Comparison of ENCODE assay signal across 8 mouse cellular contexts in the genomic region with DNA sequence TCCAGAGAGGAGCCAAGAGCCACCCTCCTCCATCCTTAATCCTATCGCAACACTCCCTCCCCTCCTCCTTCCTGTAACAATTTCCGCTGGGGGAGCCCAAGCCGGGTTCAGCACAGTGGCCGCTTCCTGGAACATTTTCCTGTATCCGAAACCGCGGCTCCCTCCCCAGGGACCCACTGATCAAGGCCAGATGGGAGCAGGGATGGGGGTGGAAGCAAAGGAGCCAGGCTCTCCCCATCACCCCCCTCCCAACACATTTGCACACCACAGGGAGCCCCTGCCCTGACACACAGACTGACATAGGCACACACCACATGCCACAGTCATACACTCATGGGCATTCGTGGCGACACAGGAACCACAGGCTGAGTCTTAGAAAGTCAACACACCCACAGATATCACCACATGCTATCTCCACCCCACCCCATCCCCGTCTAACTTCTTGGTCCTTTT. TPM values are rescaled to one million over a fixed set of nuclear protein-coding genes. Genes with fewer than 3 reads are reported as not detected.
A peak's percentile ranks its signal among the peaks of the same experiment; 100 is the strongest.
DNase-seq lines count a peak whose midpoint lies in the region; ATAC-seq and TF ChIP-seq lines count a peak whose summit lies in the region.

No protein-coding gene starts in this region.

- DNase-seq in forebrain, embryonic 11.5 days (ENCODE audit: low spot score), result peak; percentile 63
- DNase-seq in kidney, postnatal 0 days (ENCODE audit: low spot score), result peak; percentile 93
- peak; percentile 75 for DNase-seq in lung, postnatal 36 days
- no peak for DNase-seq in right cerebral cortex, postnatal 14 days

- 0 out of 2 replicates have a peak overlapping the region, but pooled peaks have one; percentile 5 for H3K4me2 ChIP-seq in forebrain, embryonic 11.5 days (ENCODE audit: low read depth, low read length, severe bottlenecking)
- no peak overlapping the region for H3K4me2 ChIP-seq in forebrain, embryonic 16.5 days (ENCODE audit: low read length)
- peak overlapping the region; percentile 93 for H3K4me2 ChIP-seq in embryonic facial prominence, embryonic 15.5 days (replicated peaks)
- peak overlapping the region; percentile 99 for H3K4me2 ChIP-seq in heart, embryonic 16.5 days (ENCODE audit: low read depth, low read length)
- peak overlapping the region; percentile 95 for H3K4me2 ChIP-seq in kidney, postnatal 0 days (ENCODE audit: low read length)

- H3K4me3 ChIP-seq in forebrain, embryonic 11.5 days (ENCODE audit: low read depth, low read length), result no peak overlapping the region
- no peak overlapping the region for H3K4me3 ChIP-seq in forebrain, embryonic 16.5 days (replicated peaks; ENCODE audit: low read length)
- H3K4me3 ChIP-seq in embryonic facial prominence, embryonic 15.5 days (replicated peaks), result peak overlapping the region; percentile 59
- H3K4me3 ChIP-seq in heart, embryonic 16.5 days (ENCODE audit: low read length), result 0 out of 2 replicates have a peak overlapping the region, but pooled peaks have one; percentile 73
- H3K4me3 ChIP-seq in kidney, postnatal 0 days (replicated peaks; ENCODE audit: low read depth, low read length), result no peak overlapping the region
- H3K4me3 ChIP-seq in testis, adult 2 months (ENCODE audit: control insufficient read depth, low read depth, low read length), result no peak overlapping the region

- H3K4me1 ChIP-seq in forebrain, embryonic 11.5 days (replicated peaks; ENCODE audit: control insufficient read depth, insufficient read depth, low read length), result peaks cover 7% of the 10 kb centered on the region
- H3K4me1 ChIP-seq in forebrain, embryonic 16.5 days (replicated peaks; ENCODE audit: control insufficient read depth, insufficient read depth, low read length), result peaks cover 16% of the 10 kb centered on the region
- peaks cover 16% of the 10 kb centered on the region for H3K4me1 ChIP-seq in embryonic facial prominence, embryonic 15.5 days
- peaks cover 12% of the 10 kb centered on the region for H3K4me1 ChIP-seq in heart, embryonic 16.5 days (ENCODE audit: control insufficient read depth, insufficient read depth, low read length)
- 0 out of 2 replicates have a peak, but pooled peaks cover 4% of the 10 kb centered on the region for H3K4me1 ChIP-seq in kidney, postnatal 0 days (replicated peaks; ENCODE audit: insufficient read depth, low read length)
- H3K4me1 ChIP-seq in testis, adult 2 months (ENCODE audit: control insufficient read depth, insufficient read depth, low read length), result peaks cover 10% of the 10 kb centered on the region

- H3K27ac ChIP-seq in forebrain, embryonic 11.5 days (ENCODE audit: low read depth, low read length), result no peak overlapping the region
- no peak overlapping the region for H3K27ac ChIP-seq in forebrain, embryonic 16.5 days (ENCODE audit: low read length)
- H3K27ac ChIP-seq in embryonic facial prominence, embryonic 15.5 days (replicated peaks), result peak overlapping the region; percentile 90
- H3K27ac ChIP-seq in heart, embryonic 16.5 days (ENCODE audit: low read length), result peak overlapping the region; percentile 68
- peak overlapping the region; percentile 73 for H3K27ac ChIP-seq in kidney, postnatal 0 days
- H3K27ac ChIP-seq in testis, adult 2 months (ENCODE audit: control insufficient read depth, insufficient read depth, low read depth, low read length), result peak overlapping the region; percentile 34

- H3K27me3 ChIP-seq in forebrain, embryonic 11.5 days (ENCODE audit: control insufficient read depth, insufficient read depth, low read length), result no peaks in the 10 kb centered on the region
- 0 out of 2 replicates have a peak, but pooled peaks cover 6% of the 10 kb centered on the region for H3K27me3 ChIP-seq in forebrain, embryonic 16.5 days (replicated peaks; ENCODE audit: control insufficient read depth, insufficient read depth, low read length)
- no peaks in the 10 kb centered on the region for H3K27me3 ChIP-seq in embryonic facial prominence, embryonic 15.5 days
- no peaks in the 10 kb centered on the region for H3K27me3 ChIP-seq in heart, embryonic 16.5 days (ENCODE audit: control insufficient read depth, insufficient read depth, low read length)
- no peaks in the 10 kb centered on the region for H3K27me3 ChIP-seq in kidney, postnatal 0 days (ENCODE audit: insufficient read depth, low read length)
- H3K27me3 ChIP-seq in testis, adult 2 months (ENCODE audit: control insufficient read depth, insufficient read depth, low read length), result no peaks in the 10 kb centered on the region

- TF ChIP-seq CTCF in kidney, postnatal 0 days (IDR thresholded peaks at IDR 0.05; ENCODE audit: low read depth), result no peak
- no peak for TF ChIP-seq CTCF in testis, adult 2 months (IDR thresholded peaks at IDR 0.05; ENCODE audit: control insufficient read depth, insufficient read depth, insufficient replicate concordance, low read depth, low read length)

- TF ChIP-seq POLR2A in testis, adult 2 months (IDR thresholded peaks at IDR 0.05; ENCODE audit: control insufficient read depth, low read depth, low read length), result no peak

- WGBS in forebrain, embryonic 11.5 days, result 11% methylated on average over 10 of the region's 10 CpGs
- WGBS in forebrain, embryonic 16.5 days, result 11% methylated on average over 10 of the region's 10 CpGs
- 3% methylated on average over 10 of the region's 10 CpGs for WGBS in embryonic facial prominence, embryonic 15.5 days
- WGBS in heart, embryonic 16.5 days, result 8% methylated on average over 10 of the region's 10 CpGs
- 7% methylated on average over 10 of the region's 10 CpGs for WGBS in kidney, postnatal 0 days

- H3K9ac ChIP-seq in forebrain, embryonic 11.5 days (ENCODE audit: low read length), result no peak overlapping the region
- no peak overlapping the region for H3K9ac ChIP-seq in forebrain, embryonic 16.5 days (replicated peaks; ENCODE audit: low read depth, low read length)
- H3K9ac ChIP-seq in embryonic facial prominence, embryonic 15.5 days, result no peak overlapping the region
- peak overlapping the region; percentile 45; the same call in 1 of the 2 replicates for H3K9ac ChIP-seq in heart, embryonic 16.5 days (ENCODE audit: low read length)
- no peak overlapping the region for H3K9ac ChIP-seq in kidney, postnatal 0 days (ENCODE audit: low read depth, low read length)

- ATAC-seq in forebrain, embryonic 11.5 days (replicated peaks; ENCODE audit: low FRiP score), result no peak
- no peak for ATAC-seq in forebrain, embryonic 16.5 days
- ATAC-seq in embryonic facial prominence, embryonic 15.5 days (ENCODE audit: insufficient number of reproducible peaks, low FRiP score, low TSS enrichment, low read depth), result peak; percentile 71; the same call in 1 of the 2 replicates
- peak; percentile 47; the same call in 1 of the 2 replicates for ATAC-seq in heart, embryonic 16.5 days (replicated peaks; ENCODE audit: extremely low read depth, insufficient read depth, low FRiP score)
- peak; percentile 40 for ATAC-seq in kidney, postnatal 0 days (replicated peaks; ENCODE audit: low FRiP score, low read depth)

- no peaks in the 10 kb centered on the region for H3K36me3 ChIP-seq in forebrain, embryonic 11.5 days (ENCODE audit: control insufficient read depth, insufficient read depth, low read length)
- no peaks in the 10 kb centered on the region for H3K36me3 ChIP-seq in forebrain, embryonic 16.5 days (ENCODE audit: control insufficient read depth, insufficient read depth)
- no peaks in the 10 kb centered on the region for H3K36me3 ChIP-seq in embryonic facial prominence, embryonic 15.5 days
- no peaks in the 10 kb centered on the region for H3K36me3 ChIP-seq in heart, embryonic 16.5 days (ENCODE audit: control insufficient read depth, insufficient read depth)
- H3K36me3 ChIP-seq in kidney, postnatal 0 days (ENCODE audit: insufficient read depth, low read length), result no peaks in the 10 kb centered on the region
- no peaks in the 10 kb centered on the region for H3K36me3 ChIP-seq in testis, adult 2 months (ENCODE audit: control insufficient read depth, insufficient read depth, low read length)

- no peaks in the 10 kb centered on the region for H3K9me3 ChIP-seq in forebrain, embryonic 11.5 days (ENCODE audit: control insufficient read depth, low read length)
- H3K9me3 ChIP-seq in forebrain, embryonic 16.5 days (ENCODE audit: control insufficient read depth, low read length), result no peaks in the 10 kb centered on the region
- no peaks in the 10 kb centered on the region for H3K9me3 ChIP-seq in embryonic facial prominence, embryonic 15.5 days (replicated peaks)
- no peaks in the 10 kb centered on the region for H3K9me3 ChIP-seq in heart, embryonic 16.5 days (replicated peaks; ENCODE audit: control insufficient read depth, low read length)
- H3K9me3 ChIP-seq in kidney, postnatal 0 days (replicated peaks; ENCODE audit: low read length), result no peaks in the 10 kb centered on the region

RNA-seq across cellular contexts. Expression of a gene that starts 10.9 kb away (rescaled TPM):
- polyA plus RNA-seq in forebrain, embryonic 11.5 days (2014; fragmentation: Nextera tagmentation; extraction: Ambion mirVana), result 0.20 and 0.52 TPM in 2 replicates
- polyA plus RNA-seq in forebrain, embryonic 16.5 days (2015; fragmentation: Nextera tagmentation; extraction: Ambion mirVana), result 0.38 and 1.1 TPM in 2 replicates
- polyA plus RNA-seq in embryonic facial prominence, embryonic 15.5 days (2015; fragmentation: Nextera tagmentation; extraction: Ambion mirVana), result 35.4 and 35.8 TPM in 2 replicates
- polyA plus RNA-seq in heart, embryonic 16.5 days (2015; fragmentation: Nextera tagmentation; extraction: Ambion mirVana), result 0.11 and 0.20 TPM in 2 replicates
- polyA plus RNA-seq in kidney, postnatal 0 days (2015; fragmentation: Nextera tagmentation; extraction: Ambion mirVana), result 0.61 and 1.1 TPM in 2 replicates
- 0.06 TPM in 1 of 2 replicates, not detected in the other for polyA plus RNA-seq in testis, adult 2 months (2012; rRNA removed)

RNA-seq across cellular contexts. Expression of a gene that starts 27.3 kb away (rescaled TPM):
- 103 and 114 TPM in 2 replicates for polyA plus RNA-seq in forebrain, embryonic 11.5 days (2014; fragmentation: Nextera tagmentation; extraction: Ambion mirVana)
- polyA plus RNA-seq in forebrain, embryonic 16.5 days (2015; fragmentation: Nextera tagmentation; extraction: Ambion mirVana), result 42.0 and 44.7 TPM in 2 replicates
- polyA plus RNA-seq in embryonic facial prominence, embryonic 15.5 days (2015; fragmentation: Nextera tagmentation; extraction: Ambion mirVana), result 61.2 and 63.0 TPM in 2 replicates
- polyA plus RNA-seq in heart, embryonic 16.5 days (2015; fragmentation: Nextera tagmentation; extraction: Ambion mirVana), result 49.3 and 55.6 TPM in 2 replicates
- polyA plus RNA-seq in kidney, postnatal 0 days (2015; fragmentation: Nextera tagmentation; extraction: Ambion mirVana), result 37.1 and 42.2 TPM in 2 replicates
- 41.5 and 43.5 TPM in 2 replicates for polyA plus RNA-seq in testis, adult 2 months (2012; rRNA removed)

RNA-seq across cellular contexts. Expression of a gene that starts 28.1 kb away (rescaled TPM):
- polyA plus RNA-seq in forebrain, embryonic 11.5 days (2014; fragmentation: Nextera tagmentation; extraction: Ambion mirVana), result 12.2 and 12.5 TPM in 2 replicates
- 5.0 and 5.9 TPM in 2 replicates for polyA plus RNA-seq in forebrain, embryonic 16.5 days (2015; fragmentation: Nextera tagmentation; extraction: Ambion mirVana)
- polyA plus RNA-seq in embryonic facial prominence, embryonic 15.5 days (2015; fragmentation: Nextera tagmentation; extraction: Ambion mirVana), result 10.0 and 11.8 TPM in 2 replicates
- 5.0 and 5.5 TPM in 2 replicates for polyA plus RNA-seq in heart, embryonic 16.5 days (2015; fragmentation: Nextera tagmentation; extraction: Ambion mirVana)
- 8.8 TPM in 2 replicates for polyA plus RNA-seq in kidney, postnatal 0 days (2015; fragmentation: Nextera tagmentation; extraction: Ambion mirVana)
- polyA plus RNA-seq in testis, adult 2 months (2012; rRNA removed), result 17.0 and 18.5 TPM in 2 replicates

RNA-seq across cellular contexts. Expression of a gene that starts 46.3 kb away (rescaled TPM):
- 113 and 124 TPM in 2 replicates for polyA plus RNA-seq in forebrain, embryonic 11.5 days (2014; fragmentation: Nextera tagmentation; extraction: Ambion mirVana)
- polyA plus RNA-seq in forebrain, embryonic 16.5 days (2015; fragmentation: Nextera tagmentation; extraction: Ambion mirVana), result 105 and 111 TPM in 2 replicates
- 95.6 and 99.4 TPM in 2 replicates for polyA plus RNA-seq in embryonic facial prominence, embryonic 15.5 days (2015; fragmentation: Nextera tagmentation; extraction: Ambion mirVana)
- 56.6 and 67.9 TPM in 2 replicates for polyA plus RNA-seq in heart, embryonic 16.5 days (2015; fragmentation: Nextera tagmentation; extraction: Ambion mirVana)
- polyA plus RNA-seq in kidney, postnatal 0 days (2015; fragmentation: Nextera tagmentation; extraction: Ambion mirVana), result 84.9 and 86.9 TPM in 2 replicates
- 30.3 and 34.3 TPM in 2 replicates for polyA plus RNA-seq in testis, adult 2 months (2012; rRNA removed)

RNA-seq across cellular contexts. Expression of a gene that starts 51.9 kb away (rescaled TPM):
- polyA plus RNA-seq in forebrain, embryonic 11.5 days (2014; fragmentation: Nextera tagmentation; extraction: Ambion mirVana), result 357 and 374 TPM in 2 replicates
- polyA plus RNA-seq in forebrain, embryonic 16.5 days (2015; fragmentation: Nextera tagmentation; extraction: Ambion mirVana), result 429 and 443 TPM in 2 replicates
- 398 and 407 TPM in 2 replicates for polyA plus RNA-seq in embryonic facial prominence, embryonic 15.5 days (2015; fragmentation: Nextera tagmentation; extraction: Ambion mirVana)
- polyA plus RNA-seq in heart, embryonic 16.5 days (2015; fragmentation: Nextera tagmentation; extraction: Ambion mirVana), result 274 and 277 TPM in 2 replicates
- polyA plus RNA-seq in kidney, postnatal 0 days (2015; fragmentation: Nextera tagmentation; extraction: Ambion mirVana), result 511 and 565 TPM in 2 replicates
- 296 and 331 TPM in 2 replicates for polyA plus RNA-seq in testis, adult 2 months (2012; rRNA removed)

Comparison
In these comparisons a context has a peak if more than half of its experiments do, and no peak if none do; other contexts are left out.
1. ATAC-seq: peak in embryonic facial prominence, embryonic 15.5 days (single experiment), heart, embryonic 16.5 days (single experiment) and kidney, postnatal 0 days (single experiment); none in forebrain, embryonic 11.5 days (single experiment) and forebrain, embryonic 16.5 days (single experiment).
2. H3K27ac ChIP-seq: peak in embryonic facial prominence, embryonic 15.5 days (single experiment), heart, embryonic 16.5 days (single experiment), kidney, postnatal 0 days (single experiment) and testis, adult 2 months (single experiment); none in forebrain, embryonic 11.5 days (single experiment) and forebrain, embryonic 16.5 days (single experiment).
3. H3K4me3 ChIP-seq: peak in embryonic facial prominence, embryonic 15.5 days (single experiment) and heart, embryonic 16.5 days (single experiment); none in forebrain, embryonic 11.5 days (single experiment), forebrain, embryonic 16.5 days (single experiment), kidney, postnatal 0 days (single experiment) and testis, adult 2 months (single experiment).
4. RNA of a gene that starts 10.9 kb away (polyA plus RNA-seq): 35.4 to 35.8 TPM in embryonic facial prominence, embryonic 15.5 days; 0.61 to 1.1 TPM in kidney, postnatal 0 days, 0.20 to 0.52 TPM in forebrain, embryonic 11.5 days, 0.38 to 1.1 TPM in forebrain, embryonic 16.5 days, 0.11 to 0.20 TPM in heart, embryonic 16.5 days and 0.06 TPM in testis, adult 2 months; every median in the first group is over 10 times any median in the second.